Mouse (Mus musculus) limb, embryonic 11.5 days (tissue): ENCODE results near the gene Spon1. TPM values are rescaled to one million over a fixed set of nuclear protein-coding genes. Genes with fewer than 3 reads are reported as not detected.

Source experiments
- ATAC-seq: fragments of 200-750 bp; cut with Nextera tagmentation; 2 replicates; pipeline ENCODE4 v1.8.0; 2017; ENCODE audit warnings: low read depth; ENCODE audit not compliant: insufficient number of reproducible peaks, low FRiP score, low TSS enrichment
- DNase-seq: peaks from one replicate; pipeline ENCODE4 v3.0.0-alpha.2; 2015; ENCODE audit warnings: low spot score
- H3K27ac ChIP-seq: fragments of 300-500 bp; sonication (generic); replicated peaks from 2 replicates; pipeline ENCODE4 v1.5.1; 2014; ENCODE audit warnings: low read depth, mild to moderate bottlenecking, low read length
- H3K27me3 ChIP-seq: fragments of 300-500 bp; sonication (generic); 2 replicates; pipeline ENCODE4 v1.6.1; 2014; ENCODE audit warnings: mild to moderate bottlenecking, low read length, mixed read lengths; ENCODE audit not compliant: control insufficient read depth, insufficient read depth
- H3K36me3 ChIP-seq: fragments of 300-500 bp; sonication (generic); 2 replicates; pipeline ENCODE4 v1.6.1; 2014; ENCODE audit warnings: mild to moderate bottlenecking, low read length, moderate library complexity, mixed read lengths; ENCODE audit not compliant: control insufficient read depth, insufficient read depth
- H3K4me1 ChIP-seq: fragments of 300-500 bp; sonication (generic); 2 replicates; pipeline ENCODE4 v1.6.1; 2014; ENCODE audit warnings: low read length, mixed read lengths; ENCODE audit not compliant: control insufficient read depth, insufficient read depth
- H3K4me2 ChIP-seq: fragments of 300-500 bp; sonication (generic); 2 replicates; pipeline ENCODE4 v1.6.1; 2014; ENCODE audit warnings: low read depth, mild to moderate bottlenecking, moderate library complexity; ENCODE audit not compliant: severe bottlenecking
- H3K4me3 ChIP-seq: fragments of 300-500 bp; sonication (generic); 2 replicates; pipeline ENCODE4 v1.5.1; 2014; ENCODE audit warnings: low read depth, low read length
- H3K9ac ChIP-seq: fragments of 300-500 bp; sonication (generic); 2 replicates; pipeline ENCODE4 v1.6.1; 2014; ENCODE audit warnings: mild to moderate bottlenecking, low read length
- H3K9me3 ChIP-seq: fragments of 300-500 bp; sonication (generic); 2 replicates; pipeline ENCODE4 v1.6.1; 2016; ENCODE audit warnings: low read length; ENCODE audit not compliant: control insufficient read depth
- WGBS: fragments of 180-500 bp; shearing (Covaris S2); extraction: QIAGEN DNeasy Blood & Tissue Kit; methylation state at CpG from one replicate; pipeline ENCODE4 v1.1.7; 2014; 5-methylcytosine and 5-hydroxymethylcytosine counted together
- polyA plus RNA-seq: library from polyadenylated mRNA; unstranded; fragments of >200 nt; fragmentation: Nextera tagmentation; extraction: Ambion mirVana; gene quantifications from 2 replicates; pipeline ENCODE4 v1.2.1, GENCODE M21; 2014

Spon1 gene
- polyA plus RNA-seq, 1 experiment from 2014 or later = 3.8 TPM

GRCm38 (mm10) chr7:114037237-114037636 is 271.4 kb downstream of the Spon1 start:
- no peak overlapping the region for H3K27ac ChIP-seq
- no peaks in the 10 kb centered on the region for H3K9me3 ChIP-seq
- H3K4me1 ChIP-seq = no peaks in the 10 kb centered on the region
- 89% methylated on average over 4 of the region's 4 CpGs for WGBS
- ATAC-seq (no peak), DNase-seq (no peak)
- H3K9ac ChIP-seq = no peak overlapping the region
- H3K4me3 ChIP-seq = no peak overlapping the region
- H3K4me2 ChIP-seq = no peak overlapping the region
- no peaks in the 10 kb centered on the region for H3K36me3 ChIP-seq
- H3K27me3 ChIP-seq = no peaks in the 10 kb centered on the region

- Histone ChIP-seq H3K9ac (no peak overlapping the region), H3K27me3 (no peaks in the 10 kb centered on the region), H3K9me3 (no peaks in the 10 kb centered on the region), H3K27ac (no peak overlapping the region), H3K4me2 (no peak overlapping the region), H3K4me3 (no peak overlapping the region), H3K4me1 (no peaks in the 10 kb centered on the region), H3K36me3 (no peaks in the 10 kb centered on the region)
- 93% methylated on average over 4 of the region's 4 CpGs for WGBS
- no peak for DNase-seq
- no peak for ATAC-seq
These were observed 275.6 kb downstream of the Spon1 start for GRCm38 (mm10) chr7:114041349-114041748.

- Histone ChIP-seq H3K9me3 (no peaks in the 10 kb centered on the region), H3K4me1 (no peaks in the 10 kb centered on the region), H3K27ac (no peak overlapping the region), H3K4me2 (no peak overlapping the region), H3K9ac (no peak overlapping the region), H3K27me3 (no peaks in the 10 kb centered on the region), H3K36me3 (no peaks in the 10 kb centered on the region), H3K4me3 (no peak overlapping the region)
- ATAC-seq (no peak), DNase-seq (no peak)
- 89% methylated on average over 26 of the region's 26 CpGs for WGBS
These were observed 277.5 kb downstream of the Spon1 start for GRCm38 (mm10) chr7:114042973-114043928.

GRCm38 (mm10) chr7:114043929-114044549 is 278.2 kb downstream of the Spon1 start:
- Histone ChIP-seq H3K4me2 (no peak overlapping the region), H3K4me1 (no peaks in the 10 kb centered on the region), H3K4me3 (no peak overlapping the region), H3K27ac (no peak overlapping the region), H3K27me3 (no peaks in the 10 kb centered on the region), H3K36me3 (no peaks in the 10 kb centered on the region), H3K9ac (no peak overlapping the region), H3K9me3 (no peaks in the 10 kb centered on the region)
- 76% methylated on average over 6 of the region's 6 CpGs for WGBS
- ATAC-seq (no peak), DNase-seq (no peak)

GRCm38 (mm10) chr7:114045814-114046213 is 280.0 kb downstream of the Spon1 start:
- 91% methylated on average over 2 of the region's 2 CpGs for WGBS
- no peak overlapping the region for H3K27ac ChIP-seq
- no peak overlapping the region for H3K4me3 ChIP-seq
- no peaks in the 10 kb centered on the region for H3K27me3 ChIP-seq
- no peak for DNase-seq
- no peak overlapping the region for H3K9ac ChIP-seq
- no peak overlapping the region for H3K4me2 ChIP-seq
- no peaks in the 10 kb centered on the region for H3K9me3 ChIP-seq
- ATAC-seq = no peak
- H3K4me1 ChIP-seq = no peaks in the 10 kb centered on the region
- no peaks in the 10 kb centered on the region for H3K36me3 ChIP-seq

- no peak overlapping the region for H3K27ac ChIP-seq
- DNase-seq = no peak
- no peaks in the 10 kb centered on the region for H3K4me1 ChIP-seq
- H3K9me3 ChIP-seq = no peaks in the 10 kb centered on the region
- H3K4me2 ChIP-seq = no peak overlapping the region
- no peaks in the 10 kb centered on the region for H3K27me3 ChIP-seq
- ATAC-seq = no peak
- no peak overlapping the region for H3K9ac ChIP-seq
- H3K4me3 ChIP-seq = no peak overlapping the region
- WGBS = 89% methylated on average over 4 of the region's 4 CpGs
- no peaks in the 10 kb centered on the region for H3K36me3 ChIP-seq
These were observed 287.9 kb downstream of the Spon1 start for GRCm38 (mm10) chr7:114053720-114054119.

- no peak overlapping the region for H3K4me3 ChIP-seq
- H3K27me3 ChIP-seq = no peaks in the 10 kb centered on the region
- no peaks in the 10 kb centered on the region for H3K9me3 ChIP-seq
- no peak overlapping the region for H3K4me2 ChIP-seq
- no peaks in the 10 kb centered on the region for H3K4me1 ChIP-seq
- H3K36me3 ChIP-seq = no peaks in the 10 kb centered on the region
- DNase-seq (no peak), ATAC-seq (no peak)
- no peak overlapping the region for H3K27ac ChIP-seq
- no peak overlapping the region for H3K9ac ChIP-seq
- 93% methylated on average over 16 of the region's 16 CpGs for WGBS
These were observed 292.4 kb downstream of the Spon1 start for GRCm38 (mm10) chr7:114058166-114058565.

- no peaks in the 10 kb centered on the region for H3K27me3 ChIP-seq
- no peaks in the 10 kb centered on the region for H3K4me1 ChIP-seq
- no peaks in the 10 kb centered on the region for H3K36me3 ChIP-seq
- WGBS = 82% methylated on average over 6 of the region's 6 CpGs
- H3K27ac ChIP-seq = no peak overlapping the region
- no peak for ATAC-seq
- no peaks in the 10 kb centered on the region for H3K9me3 ChIP-seq
- H3K4me2 ChIP-seq = no peak overlapping the region
- no peak overlapping the region for H3K4me3 ChIP-seq
- no peak for DNase-seq
- H3K9ac ChIP-seq = no peak overlapping the region
These were observed 293.2 kb downstream of the Spon1 start for GRCm38 (mm10) chr7:114058927-114059441.
